Mouse (Mus musculus): ENCODE data around the gene Etl4.

The Etl4 gene

DNA sequence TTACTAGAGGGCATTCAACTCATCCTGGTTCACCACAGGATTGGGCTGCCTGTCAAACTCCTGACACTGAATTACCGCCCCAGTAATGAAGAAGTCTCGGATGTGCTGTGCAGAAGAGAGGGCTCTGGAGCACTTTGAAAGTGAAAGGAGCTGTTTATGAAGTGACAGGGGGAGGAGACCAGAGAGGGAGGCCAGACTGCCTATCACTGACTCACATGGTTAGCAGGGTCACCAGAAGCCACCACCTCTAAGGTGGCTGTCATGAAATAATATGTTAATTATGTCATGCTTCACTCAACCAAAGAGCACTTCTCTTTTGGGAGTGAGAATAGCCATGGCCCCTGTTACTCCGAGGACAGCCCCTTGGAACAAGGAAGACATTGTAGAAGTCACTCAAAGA, 825.9 kb downstream of the Etl4 start:
- in situ Hi-C loops (cut with MboI; ENCODE audit: unreplicated experiment in 2 of 2): no loop called here

GRCm38 (mm10) chr2:20736324-20737015, 826.9 kb downstream of the Etl4 start:
- in situ Hi-C loops (cut with MboI; ENCODE audit: unreplicated experiment in 2 of 2): no loop called here

DNA sequence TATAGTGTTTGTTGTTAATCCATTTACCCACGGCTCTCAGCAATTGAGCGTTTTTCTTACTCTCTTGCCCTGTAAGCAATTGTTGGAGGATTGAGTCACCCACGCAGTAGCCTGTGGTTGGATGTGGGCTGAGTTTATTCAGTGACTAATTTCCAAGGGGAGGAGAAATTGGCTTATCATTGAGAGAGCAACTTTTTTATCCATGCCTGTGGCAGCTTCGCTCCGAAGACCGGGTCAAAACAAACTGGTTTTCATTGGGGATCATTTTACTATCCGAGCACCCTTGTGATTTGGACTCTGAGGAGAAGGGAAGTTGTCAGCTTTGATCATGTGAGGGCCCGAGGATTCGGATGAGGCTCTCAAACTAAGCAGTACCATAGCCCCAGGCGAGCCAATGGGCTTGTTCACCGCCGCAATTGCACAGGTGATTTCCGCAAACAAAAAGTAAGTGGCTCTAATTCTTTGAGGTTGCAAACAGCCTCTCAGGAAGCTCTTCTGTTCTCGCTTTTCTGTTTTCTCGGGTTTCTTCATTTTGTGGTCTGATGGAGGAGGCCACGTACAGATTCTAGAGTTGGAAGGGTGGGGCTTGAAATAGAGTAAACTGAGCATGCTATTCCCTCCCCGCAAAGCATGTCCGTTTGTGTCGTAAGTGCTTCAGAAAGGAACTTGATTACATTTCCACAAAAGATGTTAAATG, 827.7 kb downstream of the Etl4 start:
- in situ Hi-C loops (cut with MboI; ENCODE audit: unreplicated experiment in 2 of 2): no loop called here

DNA sequence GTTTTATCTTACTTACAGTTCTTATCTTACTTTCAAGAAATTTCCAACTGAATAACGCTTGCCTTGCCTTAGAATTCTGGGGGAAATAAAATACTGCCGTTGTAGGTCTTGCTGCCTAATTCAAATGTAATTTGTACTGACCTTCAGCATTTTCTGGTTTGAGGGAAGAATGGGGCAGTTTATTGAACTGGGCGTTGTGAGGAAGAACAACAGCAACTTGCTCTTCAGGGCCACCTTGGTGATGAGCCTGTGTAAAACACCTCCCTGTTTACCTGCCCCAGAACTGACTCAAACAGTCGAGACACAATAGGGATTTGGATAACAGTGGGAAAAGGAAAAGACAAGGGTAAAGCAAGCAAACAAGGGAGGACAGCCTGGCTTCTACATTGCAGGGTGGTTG, 828.3 kb downstream of the Etl4 start:
- in situ Hi-C loops (cut with MboI; ENCODE audit: unreplicated experiment in 2 of 2): no loop called here

DNA sequence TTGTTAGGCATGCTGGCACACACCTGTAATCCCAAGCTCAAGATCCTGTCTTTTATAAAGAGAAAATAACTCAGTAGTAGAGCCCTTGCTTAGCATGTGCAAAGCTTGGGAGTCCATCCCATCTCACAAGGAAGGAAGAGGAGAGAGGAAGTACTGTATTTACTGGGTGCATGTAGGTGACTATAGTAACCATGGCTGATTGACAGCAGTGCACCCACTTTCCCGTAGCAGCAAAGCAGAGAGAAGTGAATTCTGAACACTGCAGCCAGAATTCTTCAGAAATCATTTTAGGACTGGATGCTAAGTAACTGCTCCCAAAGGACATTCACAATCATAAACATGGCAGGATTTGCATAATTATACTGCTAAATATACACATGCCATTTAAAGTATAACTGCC, 838.1 kb downstream of the Etl4 start:
- in situ Hi-C loops (cut with MboI; ENCODE audit: unreplicated experiment in 2 of 2): no loop called here

DNA sequence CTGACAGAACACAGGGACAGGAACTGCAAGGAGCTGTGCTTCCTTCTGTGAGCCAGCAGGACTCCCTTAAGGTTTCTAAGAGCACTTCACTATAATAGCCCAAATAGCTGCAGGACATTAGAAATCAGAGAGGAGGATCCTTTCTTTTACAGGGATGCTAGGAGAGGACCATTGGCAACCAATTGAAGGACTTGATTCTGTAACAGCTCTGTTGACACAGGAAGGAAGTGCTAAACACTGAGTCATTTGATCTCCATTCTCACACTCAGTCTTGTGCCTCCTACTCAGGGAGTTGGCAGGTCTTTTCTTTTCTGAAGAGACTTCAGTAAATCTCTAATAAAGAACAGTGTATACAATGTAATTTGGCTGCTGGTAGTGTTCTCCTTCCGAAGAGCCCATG, 838.9 kb downstream of the Etl4 start:
- in situ Hi-C loops (cut with MboI; ENCODE audit: unreplicated experiment in 2 of 2): no loop called here

DNA sequence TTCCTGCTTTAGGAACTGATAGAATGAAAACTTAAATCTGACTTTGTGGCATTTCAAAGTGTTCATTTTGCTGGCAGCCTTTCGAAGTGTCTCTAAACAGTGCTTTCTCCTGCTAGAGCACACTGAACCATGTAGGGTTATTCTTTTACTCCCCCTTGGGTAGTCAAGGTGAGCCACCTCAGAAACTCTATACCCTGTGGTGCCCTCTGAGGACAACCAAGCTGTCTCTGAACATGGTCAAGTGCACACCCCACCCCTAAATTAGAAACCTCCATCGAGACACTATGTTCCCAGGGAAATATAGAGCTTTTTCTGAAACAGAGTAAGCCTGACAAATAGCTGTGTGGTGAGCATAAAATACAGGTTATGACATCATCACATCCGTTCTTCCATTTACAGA, 840.1 kb downstream of the Etl4 start:
- in situ Hi-C loops (cut with MboI; ENCODE audit: unreplicated experiment in 2 of 2): no loop called here

GRCm38 (mm10) chr2:20753282-20754110, 843.9 kb downstream of the Etl4 start:
- in situ Hi-C loops (cut with MboI; ENCODE audit: unreplicated experiment in 2 of 2): no loop called here

- in situ Hi-C loops (cut with MboI; ENCODE audit: unreplicated experiment in 2 of 2): no loop called here
Measured at GRCm38 (mm10) chr2:20756964-20757363, 847.4 kb downstream of the Etl4 start.

- in situ Hi-C loops (cut with MboI; ENCODE audit: unreplicated experiment in 2 of 2): no loop called here
Measured at GRCm38 (mm10) chr2:20759045-20759662, 849.6 kb downstream of the Etl4 start.

- in situ Hi-C loops (cut with MboI; ENCODE audit: unreplicated experiment in 2 of 2): no loop called here
Measured at GRCm38 (mm10) chr2:20761320-20761719, 851.7 kb downstream of the Etl4 start.

GRCm38 (mm10) chr2:20761751-20762150, 852.2 kb downstream of the Etl4 start:
- in situ Hi-C loops (cut with MboI; ENCODE audit: unreplicated experiment in 2 of 2): no loop called here

DNA sequence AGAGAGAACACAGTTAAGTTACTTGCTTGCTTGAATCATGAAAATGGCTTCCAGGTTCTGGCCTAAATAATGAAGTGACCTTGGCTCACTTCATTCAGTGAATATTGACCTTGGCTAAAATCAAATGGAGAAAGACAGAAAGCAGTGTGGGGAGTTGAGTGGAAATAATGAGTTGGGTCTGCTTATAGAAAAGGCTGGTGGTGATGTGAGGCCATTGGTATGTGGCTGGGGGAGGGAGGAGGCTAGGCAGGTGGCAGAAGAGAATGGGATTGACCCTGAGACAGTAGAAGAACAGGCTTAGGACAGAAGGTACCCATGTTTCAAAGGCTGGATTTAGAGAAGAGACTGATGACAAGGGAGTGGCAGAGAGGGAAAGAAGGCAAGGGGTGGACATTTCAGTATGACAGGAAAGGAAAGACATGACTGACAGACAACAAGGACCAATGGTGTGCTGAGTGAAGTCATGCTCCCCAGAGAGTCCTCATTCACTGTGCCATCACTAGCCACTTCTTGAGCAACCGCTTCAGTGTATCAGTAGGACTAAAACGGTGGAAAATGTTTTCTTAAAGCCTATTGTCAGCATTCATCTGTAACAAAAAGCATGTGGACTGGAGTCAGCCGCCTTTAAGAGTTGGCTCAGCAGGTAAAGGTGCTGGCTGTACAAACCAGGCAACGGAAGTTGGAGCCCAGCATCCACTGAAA, 854.1 kb downstream of the Etl4 start:
- in situ Hi-C loops (cut with MboI; ENCODE audit: unreplicated experiment in 2 of 2): no loop called here

DNA sequence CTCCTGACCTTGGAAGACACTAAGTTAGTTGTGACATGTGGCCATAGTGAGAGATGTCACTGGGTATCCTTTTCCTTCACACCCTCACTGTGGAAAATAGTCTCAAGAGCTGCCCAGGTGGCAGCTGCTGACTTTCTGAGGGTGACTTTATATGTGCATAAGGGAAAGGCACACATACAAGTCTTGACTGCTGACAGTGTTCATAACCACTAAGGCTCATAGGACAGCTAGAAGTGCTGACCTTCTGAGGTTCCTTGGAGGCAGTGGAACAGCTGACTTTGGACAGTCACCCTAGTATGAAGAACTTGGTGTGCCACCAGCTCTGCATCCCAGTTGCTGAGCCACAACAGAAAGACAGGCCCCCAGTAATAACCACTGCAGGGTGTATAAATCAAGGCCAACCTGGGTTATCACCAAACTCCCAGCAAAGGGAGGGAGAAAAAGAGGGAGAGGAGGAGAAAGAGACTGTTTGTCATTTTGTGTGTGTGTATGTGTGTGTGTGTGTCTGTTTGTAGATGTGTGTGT, 855.0 kb downstream of the Etl4 start:
- in situ Hi-C loops (cut with MboI; ENCODE audit: unreplicated experiment in 2 of 2): no loop called here

GRCm38 (mm10) chr2:20768681-20769080, 859.1 kb downstream of the Etl4 start:
- in situ Hi-C loops (cut with MboI; ENCODE audit: unreplicated experiment in 2 of 2): no loop called here

DNA sequence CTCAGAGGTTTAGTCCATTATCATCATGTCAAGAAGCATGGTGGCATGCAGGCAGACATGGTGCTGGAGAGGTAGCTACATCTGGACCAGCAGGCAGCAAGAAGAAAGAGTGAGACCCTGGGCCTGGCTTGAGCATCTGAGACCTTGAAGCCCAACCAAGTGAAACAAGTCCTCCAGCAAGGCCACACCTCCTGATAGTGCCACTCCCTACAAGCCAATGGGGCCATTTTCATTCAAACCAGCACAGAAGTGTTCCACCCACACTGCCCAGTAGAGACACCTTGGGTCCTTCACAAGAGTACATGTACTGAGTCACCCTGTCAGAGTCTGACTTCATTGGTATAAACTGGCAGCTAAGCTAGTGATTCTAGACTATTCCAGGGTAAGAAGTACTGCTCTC, 860.6 kb downstream of the Etl4 start:
- in situ Hi-C loops (cut with MboI; ENCODE audit: unreplicated experiment in 2 of 2): loop anchor here in 1 of 2 experiments (10.0 kb wide), 1 partner anchor 1355 kb away; no protein-coding TSS in a partner anchor

GRCm38 (mm10) chr2:20774462-20774861, 864.9 kb downstream of the Etl4 start:
- in situ Hi-C loops (cut with MboI; ENCODE audit: unreplicated experiment in 2 of 2): loop anchor here in 1 of 2 experiments (10.0 kb wide), 1 partner anchor 1360 kb away; no protein-coding TSS in a partner anchor

- in situ Hi-C loops (cut with MboI; ENCODE audit: unreplicated experiment in 2 of 2): loop anchor here in 1 of 2 experiments (10.0 kb wide), 1 partner anchor 1361 kb away; no protein-coding TSS in a partner anchor
Measured at GRCm38 (mm10) chr2:20776171-20776704, 866.7 kb downstream of the Etl4 start.

GRCm38 (mm10) chr2:20777931-20778330, 868.4 kb downstream of the Etl4 start:
- in situ Hi-C loops (cut with MboI; ENCODE audit: unreplicated experiment in 2 of 2): loop anchor here in 1 of 2 experiments (10.0 kb wide), 1 partner anchor 1363 kb away; no protein-coding TSS in a partner anchor
